Mouse (Mus musculus) 3T3-L1 (cell line): ENCODE results near the gene Pirt.

Experiments
- DNase-seq: peaks from one replicate; pipeline ENCODE4 v3.0.0-alpha.2; 2015; ENCODE audit warnings: low read depth, low spot score

Pirt gene

DNA sequence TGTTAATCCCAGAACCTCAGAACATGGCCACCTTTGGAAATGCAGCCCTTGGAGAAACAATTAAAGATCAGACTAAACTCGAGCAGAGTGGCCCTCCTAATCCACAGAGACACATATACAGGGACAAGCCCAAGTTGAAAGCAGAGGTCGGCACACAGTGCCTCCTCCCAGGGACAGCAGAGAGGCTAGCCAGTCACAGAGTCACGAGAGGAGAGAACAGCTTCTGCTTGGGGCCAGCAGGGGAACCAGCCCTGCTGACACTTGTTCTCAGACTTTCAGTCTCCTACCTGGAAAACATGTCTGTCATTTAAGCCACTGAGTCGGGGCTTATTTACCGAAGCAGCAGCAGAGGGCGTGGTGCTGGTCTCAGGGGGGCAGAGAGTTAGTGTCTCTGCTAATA is 34.7 kb downstream of the Pirt start:
- DNase-seq, result no peak

DNA sequence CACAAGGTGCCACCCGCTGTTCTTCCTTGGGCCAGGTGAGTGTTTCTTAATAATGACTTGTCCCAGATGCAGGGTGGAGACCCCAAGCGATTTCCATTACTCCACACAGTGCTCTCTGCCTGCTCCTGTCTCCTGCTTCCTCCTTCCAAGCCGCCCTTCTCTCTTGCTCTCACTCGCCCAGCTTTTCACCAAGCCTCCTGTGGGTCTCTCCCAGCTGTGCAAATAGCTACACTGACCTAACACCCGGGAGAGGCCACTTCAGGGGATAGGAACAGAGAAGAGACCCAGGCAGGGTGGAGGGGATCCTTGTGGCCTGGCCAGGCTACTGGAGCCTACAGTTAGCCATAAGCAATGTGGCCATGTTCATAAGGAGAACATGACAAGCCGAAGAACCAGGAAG is 35.1 kb downstream of the Pirt start:
- no peak for DNase-seq

DNA sequence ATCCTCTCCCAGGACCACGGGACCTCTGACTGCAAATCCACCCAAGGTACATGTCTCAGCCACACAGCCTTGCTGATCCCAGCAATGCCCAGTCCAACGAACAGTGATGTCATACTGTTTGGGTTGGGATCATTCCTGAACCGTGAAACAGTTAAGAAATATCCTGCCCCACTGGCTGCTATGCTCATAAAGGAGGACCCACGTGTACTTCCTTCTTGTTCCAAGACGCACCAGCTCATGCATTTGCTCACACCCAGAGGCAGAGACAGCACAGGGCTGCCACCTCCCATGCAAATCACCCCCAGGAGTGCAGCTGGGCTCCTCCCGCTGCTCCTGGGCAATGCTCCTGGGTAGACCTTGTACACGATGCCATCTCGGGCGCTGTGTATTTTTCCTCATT is 44.5 kb downstream of the Pirt start, which contains the start of gene Tmem238l:
Gene Tmem238l (plus strand): TSS at position 336 of the 400 bp plus-strand sequence.
- DNase-seq, result no peak

GRCm38 (mm10) chr11:66960797-66961196 is 49.0 kb downstream of the Pirt start:
- no peak for DNase-seq

DNA sequence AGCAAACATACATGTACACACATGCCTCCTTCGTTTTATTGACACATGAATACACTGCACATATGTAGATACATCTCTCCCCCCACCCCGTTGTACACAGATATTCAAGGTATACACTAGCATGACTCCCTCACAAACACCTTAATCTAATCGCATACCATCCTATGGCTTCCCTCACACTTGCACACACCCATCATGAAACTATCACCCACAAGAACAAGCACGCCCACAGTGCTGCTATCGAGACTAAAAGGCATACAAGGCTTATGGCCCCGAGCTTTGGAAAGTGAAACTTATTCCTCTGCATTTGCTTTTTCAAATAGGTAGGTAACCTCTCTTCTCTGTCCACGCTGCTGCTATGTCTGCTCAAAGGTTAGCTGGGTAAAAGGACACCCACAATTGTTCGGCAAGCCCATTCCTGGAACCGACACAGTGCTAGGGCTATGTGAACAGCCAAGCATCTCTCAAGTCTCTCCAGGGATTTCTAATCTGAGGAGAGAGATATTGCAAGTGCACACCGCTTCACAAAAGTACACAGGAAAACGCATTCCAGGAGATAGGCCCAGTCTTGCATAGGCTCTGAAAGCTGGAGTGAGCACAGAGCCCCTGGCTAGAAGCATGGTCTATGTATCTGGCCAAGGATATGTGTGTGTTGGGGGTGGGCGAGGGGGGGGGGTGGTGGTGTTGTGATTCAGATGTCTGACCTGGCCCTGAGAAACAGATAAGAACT is 49.8 kb downstream of the Pirt start:
- no peak for DNase-seq

DNA sequence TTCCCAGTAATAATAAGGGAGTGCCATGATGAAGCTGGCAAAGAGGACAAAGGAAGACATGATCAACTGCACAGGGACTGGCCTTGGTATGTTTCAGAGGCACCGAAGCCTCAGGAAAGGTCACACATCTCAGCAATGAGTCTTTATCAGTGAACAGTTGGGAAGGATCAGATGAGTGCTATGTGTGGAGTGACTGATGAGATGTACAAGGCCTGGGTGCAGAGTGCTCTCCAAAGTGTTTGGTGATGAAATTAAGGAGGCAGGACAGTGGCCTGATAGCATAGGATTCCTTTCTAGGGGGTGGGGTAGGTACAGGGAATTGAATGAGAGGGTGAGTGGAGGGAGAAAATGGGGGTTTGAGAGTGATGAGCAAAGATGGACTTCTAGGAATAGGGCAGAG is 51.7 kb downstream of the Pirt start:
- no peak for DNase-seq

DNA sequence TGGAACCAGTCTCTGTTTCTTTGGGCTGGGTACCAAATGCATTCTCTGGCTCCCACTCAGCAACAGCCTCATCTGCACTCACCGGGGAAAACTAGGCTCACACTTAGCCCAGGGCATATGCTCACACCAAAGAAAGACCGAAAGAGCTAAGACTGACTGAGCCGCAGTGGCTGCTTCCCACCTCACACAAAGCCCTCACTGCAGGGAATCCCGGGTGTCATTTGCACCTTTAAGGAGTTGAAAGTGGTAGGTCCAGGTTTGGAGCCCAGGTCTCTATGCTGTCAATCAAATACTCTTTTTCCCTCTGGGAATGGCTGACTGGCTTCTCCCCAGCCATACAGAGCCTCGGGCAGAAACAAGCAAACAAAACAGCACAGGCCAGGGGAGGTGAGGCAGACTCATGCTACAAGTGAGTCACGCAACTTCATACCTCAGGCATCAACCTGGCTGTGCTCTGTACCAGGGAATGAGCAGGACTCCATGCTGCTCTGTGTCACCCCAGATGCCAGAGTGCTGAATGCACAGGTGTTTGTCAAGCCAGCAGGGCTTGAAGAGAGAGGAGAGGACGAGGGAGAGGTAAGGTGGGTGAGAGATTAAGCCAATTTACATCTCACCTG is 54.8 kb downstream of the Pirt start:
- no peak for DNase-seq

DNA sequence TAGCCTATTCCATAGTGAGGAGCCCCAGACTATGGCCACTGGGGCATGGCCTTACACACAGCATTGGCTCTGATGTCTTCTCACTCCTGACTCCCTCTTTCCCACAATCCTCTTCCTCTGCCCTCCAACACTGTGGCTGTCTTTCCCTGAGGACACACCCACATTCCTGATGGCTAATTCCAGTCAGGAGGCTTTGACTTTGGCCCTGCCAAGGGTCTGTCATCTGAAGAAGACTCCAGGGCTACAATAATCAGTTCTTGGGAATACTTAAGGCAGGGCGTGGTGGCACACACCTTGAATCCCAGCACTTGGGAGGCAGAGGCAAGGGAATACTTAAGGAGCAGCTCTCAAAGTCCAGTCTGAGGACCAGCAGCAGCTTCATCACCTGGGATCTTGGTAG is 56.8 kb downstream of the Pirt start:
- no peak for DNase-seq

GRCm38 (mm10) chr11:66973507-66973906 is 61.7 kb downstream of the Pirt start:
- DNase-seq, result no peak

GRCm38 (mm10) chr11:66975606-66976330 is 64.0 kb downstream of the Pirt start:
- DNase-seq, result no peak
